Mouse (Mus musculus): Measurements from ENCODE around the gene Wnt10b. TPM values are rescaled to one million over a fixed set of nuclear protein-coding genes. Genes with fewer than 3 reads are reported as not detected.

Gene Wnt10b
- polyA plus RNA-seq, 1 experiment, result 0.95 TPM

GRCm38 (mm10) chr15:98788972-98789660 is 11.2 kb upstream of the Wnt10b start:
- H3K4me1 ChIP-seq (ENCODE audit: control insufficient read depth, insufficient read depth, insufficient read length, low read length), result peaks cover 7% of the 10 kb centered on the region
- no peak overlapping the region for H3K27ac ChIP-seq (replicated peaks; ENCODE audit: low read depth, low read length)
- H3K4me3 ChIP-seq (ENCODE audit: insufficient read depth, low read depth, low read length), result no peak overlapping the region; the same call in 1 of the 2 replicates

DNA sequence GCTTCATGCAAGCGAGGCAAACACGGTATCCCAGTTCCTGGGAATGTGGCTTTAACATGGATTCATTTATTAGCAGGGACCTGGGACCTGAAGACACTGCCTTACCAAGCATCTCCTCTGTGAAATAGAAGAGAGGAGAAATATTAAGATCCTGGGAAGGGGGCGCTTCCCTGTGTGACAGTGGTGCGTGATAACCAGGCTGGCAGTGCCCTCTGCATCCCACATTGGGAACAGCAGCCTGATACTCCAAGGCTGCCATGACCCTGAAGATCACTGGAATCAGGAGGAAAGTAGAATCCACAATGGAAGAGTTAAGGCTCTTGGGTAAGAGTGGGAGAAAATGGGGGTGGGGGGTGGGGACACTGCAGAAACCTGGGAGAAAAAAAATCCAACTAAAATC is 10.0 kb upstream of the Wnt10b start:
- Histone ChIP-seq H3K27ac (replicated peaks; ENCODE audit: low read depth, low read length) (no peak overlapping the region), H3K4me3 (ENCODE audit: insufficient read depth, low read depth, low read length) (no peak overlapping the region), H3K4me1 (ENCODE audit: control insufficient read depth, insufficient read depth, insufficient read length, low read length) (peaks cover 7% of the 10 kb centered on the region)

- no peak overlapping the region for H3K4me3 ChIP-seq (ENCODE audit: insufficient read depth, low read depth, low read length)
- no peak overlapping the region for H3K27ac ChIP-seq (replicated peaks; ENCODE audit: low read depth, low read length)
- peaks cover 3% of the 10 kb centered on the region for H3K4me1 ChIP-seq (ENCODE audit: control insufficient read depth, insufficient read depth, insufficient read length, low read length)
These were observed 7.8 kb upstream of the Wnt10b start for GRCm38 (mm10) chr15:98785744-98786143.

- H3K4me1 ChIP-seq (ENCODE audit: control insufficient read depth, insufficient read depth, insufficient read length, low read length), result no peaks in the 10 kb centered on the region
- no peak overlapping the region for H3K4me3 ChIP-seq (ENCODE audit: insufficient read depth, low read depth, low read length)
- no peak overlapping the region for H3K27ac ChIP-seq (replicated peaks; ENCODE audit: low read depth, low read length)
These were observed 3.2 kb upstream of the Wnt10b start for GRCm38 (mm10) chr15:98781166-98781565.

- no peak overlapping the region for H3K4me3 ChIP-seq (ENCODE audit: insufficient read depth, low read depth, low read length)
- no peak overlapping the region for H3K27ac ChIP-seq (replicated peaks; ENCODE audit: low read depth, low read length)
- H3K4me1 ChIP-seq (ENCODE audit: control insufficient read depth, insufficient read depth, insufficient read length, low read length), result no peaks in the 10 kb centered on the region
These were observed 2.6 kb upstream of the Wnt10b start for GRCm38 (mm10) chr15:98780573-98780972.

DNA sequence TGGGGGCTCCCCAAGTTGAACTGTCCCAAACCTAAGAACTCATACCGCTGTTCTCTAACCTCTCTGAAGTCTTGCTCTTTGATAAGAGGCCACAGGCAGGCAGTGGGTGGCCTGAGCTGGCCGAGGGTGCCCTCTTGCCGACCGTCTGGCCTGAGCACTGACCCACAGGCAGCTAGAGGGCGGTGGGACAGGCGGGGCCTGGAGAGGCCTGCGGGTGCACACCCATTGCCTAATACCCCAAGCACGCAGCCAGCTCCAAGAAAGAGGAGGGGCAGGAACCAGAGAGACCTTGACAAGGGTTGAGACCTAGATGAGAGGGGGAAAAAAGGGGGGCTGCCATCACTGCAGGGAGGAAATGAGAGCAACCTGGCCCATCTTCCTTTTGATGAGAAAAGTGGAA is 2.1 kb upstream of the Wnt10b start:
- Histone ChIP-seq H3K4me3 (ENCODE audit: insufficient read depth, low read depth, low read length) (no peak overlapping the region), H3K4me1 (ENCODE audit: control insufficient read depth, insufficient read depth, insufficient read length, low read length) (no peaks in the 10 kb centered on the region), H3K27ac (replicated peaks; ENCODE audit: low read depth, low read length) (no peak overlapping the region)

- no peak overlapping the region for H3K4me3 ChIP-seq (ENCODE audit: insufficient read depth, low read depth, low read length)
- H3K27ac ChIP-seq (replicated peaks; ENCODE audit: low read depth, low read length), result no peak overlapping the region
- no peaks in the 10 kb centered on the region for H3K4me1 ChIP-seq (ENCODE audit: control insufficient read depth, insufficient read depth, insufficient read length, low read length)
These were observed 856 bp upstream of the Wnt10b start for GRCm38 (mm10) chr15:98778806-98779205.

DNA sequence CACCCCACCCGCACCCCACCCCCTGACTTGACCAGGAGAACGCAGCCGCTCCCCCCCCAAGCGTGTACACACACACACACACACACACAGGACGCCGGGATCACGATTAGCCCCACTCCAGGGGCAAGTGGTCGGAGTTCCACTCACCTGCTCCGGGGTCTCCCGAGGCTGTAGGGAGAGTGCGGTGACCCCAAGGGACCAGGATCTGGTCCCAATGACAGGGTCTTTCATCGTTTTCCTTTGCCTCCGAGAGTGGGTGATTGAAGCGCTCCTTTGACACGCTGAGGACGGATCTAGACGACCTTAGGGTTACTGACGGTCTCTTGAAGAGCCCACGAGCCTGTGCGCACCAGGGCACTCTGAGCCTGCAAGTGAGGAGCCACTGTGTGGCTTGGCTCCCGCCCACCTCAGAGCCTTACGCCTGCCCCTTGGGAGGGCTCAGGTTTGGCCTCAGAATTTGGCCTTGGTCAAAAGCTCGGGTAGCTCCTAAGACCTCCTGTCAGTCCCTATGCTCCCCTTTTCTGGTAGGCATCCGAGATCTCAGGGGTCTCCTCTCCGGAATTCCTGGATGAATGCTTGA is 331 bp upstream of the Wnt10b start:
- Histone ChIP-seq H3K4me3 (ENCODE audit: insufficient read depth, low read depth, low read length) (no peak overlapping the region), H3K4me1 (ENCODE audit: control insufficient read depth, insufficient read depth, insufficient read length, low read length) (no peaks in the 10 kb centered on the region), H3K27ac (replicated peaks; ENCODE audit: low read depth, low read length) (no peak overlapping the region)

- Histone ChIP-seq H3K4me1 (ENCODE audit: control insufficient read depth, insufficient read depth, insufficient read length, low read length) (no peaks in the 10 kb centered on the region), H3K27ac (replicated peaks; ENCODE audit: low read depth, low read length) (no peak overlapping the region), H3K4me3 (ENCODE audit: insufficient read depth, low read depth, low read length) (peak overlapping the region; percentile 37)
These were observed 839 bp downstream of the Wnt10b start for GRCm38 (mm10) chr15:98777005-98777616.

GRCm38 (mm10) chr15:98776280-98777004 is 1.5 kb downstream of the Wnt10b start:
- Histone ChIP-seq H3K27ac (replicated peaks; ENCODE audit: low read depth, low read length) (no peak overlapping the region), H3K4me1 (ENCODE audit: control insufficient read depth, insufficient read depth, insufficient read length, low read length) (no peaks in the 10 kb centered on the region), H3K4me3 (ENCODE audit: insufficient read depth, low read depth, low read length) (peak overlapping the region; percentile 37)

DNA sequence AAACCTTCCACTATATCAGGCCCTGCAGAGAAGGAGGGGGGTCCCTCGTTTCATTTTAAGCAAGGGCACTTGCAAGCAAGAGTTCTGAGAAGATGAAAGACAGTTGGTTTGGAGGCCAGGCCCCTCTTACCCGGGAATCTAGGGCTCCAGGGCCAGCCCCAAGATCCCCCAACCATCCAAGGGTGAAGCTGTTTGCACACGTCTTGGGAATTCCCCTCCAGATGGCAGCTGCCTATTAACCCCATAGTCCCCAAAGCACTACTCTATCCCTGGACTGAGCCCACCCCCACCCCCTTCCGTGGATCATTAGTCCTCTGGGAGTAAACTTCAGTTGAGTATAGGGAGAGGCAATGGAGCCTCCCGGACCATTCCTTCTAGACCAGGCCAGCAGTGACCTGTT is 2.4 kb downstream of the Wnt10b start:
- H3K27ac ChIP-seq (replicated peaks; ENCODE audit: low read depth, low read length), result no peak overlapping the region
- no peaks in the 10 kb centered on the region for H3K4me1 ChIP-seq (ENCODE audit: control insufficient read depth, insufficient read depth, insufficient read length, low read length)
- H3K4me3 ChIP-seq (ENCODE audit: insufficient read depth, low read depth, low read length), result no peak overlapping the region

DNA sequence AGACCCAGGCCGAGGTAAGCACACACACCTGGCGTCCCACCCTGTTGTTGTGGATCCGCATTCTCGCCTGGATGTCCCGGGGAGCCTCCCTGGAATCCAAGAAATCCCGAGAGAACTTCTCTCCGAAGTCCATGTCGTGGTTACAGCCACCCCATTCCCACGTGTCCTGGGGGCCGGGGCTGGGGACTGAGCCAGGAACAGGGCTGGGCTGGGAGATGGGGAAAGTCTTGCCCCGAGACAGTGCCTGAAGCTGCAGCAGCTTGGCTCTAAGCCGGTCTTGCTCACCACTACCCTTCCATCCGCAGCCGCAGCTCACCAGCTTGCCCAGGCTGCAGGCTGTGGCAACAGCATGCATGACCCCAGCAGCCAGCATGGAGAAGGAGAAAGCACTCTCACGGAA is 3.9 kb downstream of the Wnt10b start:
- Histone ChIP-seq H3K4me3 (ENCODE audit: insufficient read depth, low read depth, low read length) (no peak overlapping the region), H3K27ac (replicated peaks; ENCODE audit: low read depth, low read length) (no peak overlapping the region), H3K4me1 (ENCODE audit: control insufficient read depth, insufficient read depth, insufficient read length, low read length) (no peaks in the 10 kb centered on the region)

GRCm38 (mm10) chr15:98772511-98773211 is 5.3 kb downstream of the Wnt10b start:
- H3K4me1 ChIP-seq (ENCODE audit: control insufficient read depth, insufficient read depth, insufficient read length, low read length), result no peaks in the 10 kb centered on the region
- no peak overlapping the region for H3K27ac ChIP-seq (replicated peaks; ENCODE audit: low read depth, low read length)
- peak overlapping the region; percentile 48 for H3K4me3 ChIP-seq (ENCODE audit: insufficient read depth, low read depth, low read length)

- Histone ChIP-seq H3K27ac (replicated peaks; ENCODE audit: low read depth, low read length) (no peak overlapping the region), H3K4me3 (ENCODE audit: insufficient read depth, low read depth, low read length) (peak overlapping the region; percentile 48), H3K4me1 (ENCODE audit: control insufficient read depth, insufficient read depth, insufficient read length, low read length) (no peaks in the 10 kb centered on the region)
These were observed 6.0 kb downstream of the Wnt10b start for GRCm38 (mm10) chr15:98771813-98772425.

All from brown adipose tissue, adult 24 weeks (tissue).